Mouse (Mus musculus) midbrain, postnatal 0 days (tissue): ENCODE measurements around the gene Ankrd52. TPM values are rescaled to one million over a fixed set of nuclear protein-coding genes. Genes with fewer than 3 reads are reported as not detected.

Experiments used
- ATAC-seq: fragments of 200-750 bp; cut with Nextera tagmentation; 2 replicates; pipeline ENCODE4 v1.8.0; 2017; ENCODE audit warnings: moderate number of reproducible peaks, mild to moderate bottlenecking, moderate TSS enrichment, moderate library complexity; ENCODE audit not compliant: low FRiP score
- DNase-seq: peaks from one replicate; pipeline ENCODE4 v3.0.0-alpha.2; 2015; ENCODE audit warnings: low spot score
- H3K27ac ChIP-seq: fragments of 300-500 bp; sonication (generic); 2 replicates; pipeline ENCODE4 v1.5.1; 2014; ENCODE audit warnings: low read depth, mild to moderate bottlenecking, low read length, mixed read lengths
- H3K27me3 ChIP-seq: fragments of 300-500 bp; sonication (generic); 2 replicates; pipeline ENCODE4 v1.6.1; 2014; ENCODE audit warnings: low read length, control low read depth, mixed read lengths; ENCODE audit not compliant: insufficient read depth
- H3K36me3 ChIP-seq: fragments of 300-500 bp; sonication (generic); 2 replicates; pipeline ENCODE4 v1.6.1; 2014; ENCODE audit warnings: low read length, control low read depth, mixed read lengths; ENCODE audit not compliant: insufficient read depth
- H3K4me1 ChIP-seq: fragments of 300-500 bp; sonication (generic); 2 replicates; pipeline ENCODE4 v1.6.1; 2014; ENCODE audit warnings: mild to moderate bottlenecking, control low read depth, antibody characterized with exemption, low read length, mixed read lengths; ENCODE audit not compliant: insufficient read depth
- H3K4me2 ChIP-seq: fragments of 300-500 bp; sonication (generic); 2 replicates; pipeline ENCODE4 v1.6.1; 2014; ENCODE audit warnings: low read depth, mild to moderate bottlenecking, low read length, mixed read lengths; ENCODE audit not compliant: poor library complexity, severe bottlenecking
- H3K4me3 ChIP-seq: fragments of 300-500 bp; sonication (generic); 2 replicates; pipeline ENCODE4 v1.5.1; 2014; ENCODE audit warnings: low read depth, mild to moderate bottlenecking, low read length, moderate library complexity
- H3K9ac ChIP-seq: fragments of 300-500 bp; sonication (generic); replicated peaks from 2 replicates; pipeline ENCODE4 v1.6.1; 2014; ENCODE audit warnings: mild to moderate bottlenecking, low read length, moderate library complexity, mixed read lengths; ENCODE audit not compliant: poor library complexity, severe bottlenecking
- H3K9me3 ChIP-seq: fragments of 300-500 bp; sonication (generic); 2 replicates; pipeline ENCODE4 v1.6.1; 2016; ENCODE audit warnings: low read length, control low read depth
- CTCF ChIP-seq: IDR thresholded peaks from 2 replicates; pipeline ENCODE4 v1.5.1; 2016; ENCODE audit warnings: antibody characterized with exemption, mild to moderate bottlenecking
- WGBS: fragments of 180-500 bp; shearing (Covaris S2); extraction: QIAGEN DNeasy Blood & Tissue Kit; methylation state at CpG from one replicate; pipeline ENCODE4 v1.1.7; 2014; 5-methylcytosine and 5-hydroxymethylcytosine counted together
- polyA plus RNA-seq: library from polyadenylated mRNA; unstranded; fragments of >200 nt; fragmentation: Nextera tagmentation; extraction: Ambion mirVana; gene quantifications from 2 replicates; pipeline ENCODE4 v1.2.1, GENCODE M21; 2015
- total RNA-seq: library from RNA; depleted of rRNA; stranded (reverse); fragments of >200 nt; gene quantifications from 2 replicates; pipeline ENCODE4 v1.2.3, GENCODE M21; 2014

Gene Ankrd52
- total and polyA plus RNA-seq, 2 experiments from 2014 or later = 9.9 to 43.6 TPM

GRCm38 (mm10) chr10:128344568-128345275 is 32.2 kb upstream of the Ankrd52 start:
- Histone ChIP-seq H3K9me3 (no peaks in the 10 kb centered on the region), H3K9ac (no peak overlapping the region), H3K27me3 (no peaks in the 10 kb centered on the region), H3K4me2 (no peak overlapping the region), H3K4me1 (no peaks in the 10 kb centered on the region), H3K4me3 (no peak overlapping the region), H3K36me3 (0 out of 2 replicates have a peak, but pooled peaks cover 4% of the 10 kb centered on the region), H3K27ac (no peak overlapping the region)
- WGBS = 50% methylated on average over 7 of the region's 7 CpGs
- DNase-seq (peak; percentile 82), ATAC-seq (no peak)
- no peak for TF ChIP-seq CTCF

GRCm38 (mm10) chr10:128347541-128347940 is 29.4 kb upstream of the Ankrd52 start:
- DNase-seq (no peak), ATAC-seq (no peak)
- WGBS = 91% methylated on average over 8 of the region's 8 CpGs
- no peak overlapping the region for H3K4me2 ChIP-seq
- peaks cover 24% of the 10 kb centered on the region for H3K36me3 ChIP-seq
- H3K27me3 ChIP-seq = no peaks in the 10 kb centered on the region
- no peak overlapping the region for H3K27ac ChIP-seq
- H3K9me3 ChIP-seq = no peaks in the 10 kb centered on the region
- no peak overlapping the region for H3K4me3 ChIP-seq
- no peaks in the 10 kb centered on the region for H3K4me1 ChIP-seq
- H3K9ac ChIP-seq = no peak overlapping the region
- TF ChIP-seq CTCF = no peak

DNA sequence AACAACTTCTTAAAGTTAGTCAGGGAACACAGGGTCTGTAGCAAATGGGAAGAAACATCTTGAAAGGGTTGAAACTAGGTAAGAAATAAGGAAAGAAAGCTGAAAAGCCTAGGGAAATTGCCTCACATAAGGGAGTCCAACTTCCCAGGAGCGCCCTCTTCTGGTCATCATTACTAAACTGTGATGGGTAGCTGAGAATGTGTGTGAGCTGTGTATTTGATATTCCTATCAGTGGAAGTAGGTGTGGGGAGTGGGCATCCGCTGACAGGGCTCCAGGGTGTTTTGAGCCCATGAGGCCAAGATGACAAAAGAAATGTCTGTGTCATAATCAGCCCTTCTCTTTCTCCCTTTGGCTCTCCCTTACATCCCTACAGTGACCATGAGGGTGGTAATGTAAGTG is 18.1 kb upstream of the Ankrd52 start:
- Histone ChIP-seq H3K4me3 (no peak overlapping the region), H3K36me3 (peaks cover 70% of the 10 kb centered on the region), H3K27me3 (no peaks in the 10 kb centered on the region), H3K4me1 (no peaks in the 10 kb centered on the region), H3K9me3 (no peaks in the 10 kb centered on the region), H3K4me2 (no peak overlapping the region), H3K27ac (no peak overlapping the region), H3K9ac (no peak overlapping the region)
- 54% methylated on average over 2 of the region's 2 CpGs for WGBS
- ATAC-seq (no peak), DNase-seq (peak; percentile 75)
- peak; percentile 73 for TF ChIP-seq CTCF

GRCm38 (mm10) chr10:128359226-128359625 is 17.7 kb upstream of the Ankrd52 start:
- H3K4me3 ChIP-seq = no peak overlapping the region
- H3K27ac ChIP-seq = no peak overlapping the region
- H3K9ac ChIP-seq = no peak overlapping the region
- H3K27me3 ChIP-seq = no peaks in the 10 kb centered on the region
- TF ChIP-seq CTCF = no peak
- 95% methylated on average over 6 of the region's 6 CpGs for WGBS
- no peak for ATAC-seq
- no peak for DNase-seq
- H3K9me3 ChIP-seq = no peaks in the 10 kb centered on the region
- no peaks in the 10 kb centered on the region for H3K4me1 ChIP-seq
- peaks cover 66% of the 10 kb centered on the region for H3K36me3 ChIP-seq
- no peak overlapping the region for H3K4me2 ChIP-seq

DNA sequence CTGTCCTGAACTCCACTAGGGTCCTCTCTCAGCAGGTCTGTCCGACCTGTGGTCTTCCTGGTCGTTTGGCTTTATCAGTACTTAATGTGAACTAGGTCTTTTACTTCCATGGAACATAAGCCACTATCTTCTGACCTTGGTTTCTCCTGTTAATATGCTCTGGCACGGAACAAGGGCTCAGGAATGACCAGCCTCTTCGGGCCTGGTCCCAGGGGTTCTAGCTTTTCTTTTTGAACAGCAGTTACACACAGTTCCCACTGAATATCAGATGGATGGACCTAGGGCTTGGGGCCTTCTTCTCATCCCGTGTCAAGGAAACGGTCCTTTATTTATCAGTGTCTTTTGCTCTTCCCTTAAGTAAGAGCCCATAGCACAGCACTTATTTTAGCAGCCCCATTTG is 15.1 kb upstream of the Ankrd52 start:
- WGBS = 93% methylated on average over 6 of the region's 6 CpGs
- no peak for TF ChIP-seq CTCF
- peaks cover 52% of the 10 kb centered on the region for H3K36me3 ChIP-seq
- H3K4me1 ChIP-seq = no peaks in the 10 kb centered on the region
- DNase-seq (no peak), ATAC-seq (no peak)
- no peaks in the 10 kb centered on the region for H3K27me3 ChIP-seq
- H3K9ac ChIP-seq = no peak overlapping the region
- H3K9me3 ChIP-seq = no peaks in the 10 kb centered on the region
- no peak overlapping the region for H3K4me2 ChIP-seq
- no peak overlapping the region for H3K4me3 ChIP-seq
- H3K27ac ChIP-seq = no peak overlapping the region

DNA sequence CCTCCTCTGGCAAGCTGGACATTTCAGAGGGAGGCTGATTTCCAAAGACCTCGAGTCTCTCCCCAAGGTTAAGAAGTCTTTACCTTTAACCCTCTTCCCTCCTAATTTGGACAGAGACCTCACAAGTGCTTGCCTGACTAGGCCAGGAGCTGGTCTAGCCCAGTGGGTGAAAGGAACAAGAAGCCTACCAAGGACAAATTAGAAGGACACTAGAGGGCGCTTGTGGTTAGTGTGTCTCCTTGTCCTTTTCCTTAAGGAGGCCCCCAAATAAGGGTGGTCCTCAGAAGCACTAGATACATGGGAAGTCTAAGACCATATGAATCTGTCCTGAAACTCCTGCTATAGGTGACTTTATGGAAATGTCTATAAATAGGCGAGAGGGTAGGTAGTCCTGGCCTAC is 14.3 kb upstream of the Ankrd52 start:
- TF ChIP-seq CTCF = peak; percentile 73
- no peak for ATAC-seq
- Histone ChIP-seq H3K4me1 (no peaks in the 10 kb centered on the region), H3K9ac (no peak overlapping the region), H3K27ac (no peak overlapping the region), H3K27me3 (no peaks in the 10 kb centered on the region), H3K4me2 (no peak overlapping the region), H3K4me3 (no peak overlapping the region), H3K36me3 (peaks cover 50% of the 10 kb centered on the region), H3K9me3 (no peaks in the 10 kb centered on the region)
- DNase-seq = peak; percentile 78
- 44% methylated on average over 3 of the region's 3 CpGs for WGBS
